Mouse (Mus musculus): ENCODE measurements around the gene Vamp5. TPM values are rescaled to one million over a fixed set of nuclear protein-coding genes. Genes with fewer than 3 reads are reported as not detected.

The Vamp5 gene
- total RNA-seq, 2 experiments from 2014 or later: 97.5 to 102 TPM

DNA sequence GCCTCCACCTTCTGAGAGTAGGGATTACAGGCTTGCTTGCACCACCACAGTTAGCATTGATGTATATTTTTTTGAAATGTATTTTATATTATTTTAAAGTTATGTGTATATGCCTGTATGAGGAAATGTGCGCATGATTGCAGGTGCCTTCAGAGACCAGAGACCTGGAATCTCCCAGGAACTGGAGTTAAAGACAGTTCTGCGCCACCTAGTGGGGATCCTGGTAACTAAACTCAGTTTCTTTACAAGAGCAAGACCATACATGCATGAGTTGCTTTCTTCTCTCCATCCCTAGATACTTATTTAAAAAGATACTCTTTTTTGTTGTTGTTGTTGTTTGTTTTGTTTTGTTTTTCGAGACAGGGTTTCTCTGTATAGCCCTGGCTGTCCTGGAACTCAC is 29.3 kb upstream of the Vamp5 start:
- Histone ChIP-seq H3K4me3 (no peak overlapping the region), H3K27ac (no peak overlapping the region)
- peak; percentile 64 for DNase-seq
- peak; percentile 70 for TF ChIP-seq CTCF (IDR thresholded peaks at IDR 0.05)
- intact Hi-C loops (cut with DNase I): loop anchor here (5.0 to 10.0 kb wide), 2 partner anchors 127 to 225 kb away; no protein-coding TSS in a partner anchor

DNA sequence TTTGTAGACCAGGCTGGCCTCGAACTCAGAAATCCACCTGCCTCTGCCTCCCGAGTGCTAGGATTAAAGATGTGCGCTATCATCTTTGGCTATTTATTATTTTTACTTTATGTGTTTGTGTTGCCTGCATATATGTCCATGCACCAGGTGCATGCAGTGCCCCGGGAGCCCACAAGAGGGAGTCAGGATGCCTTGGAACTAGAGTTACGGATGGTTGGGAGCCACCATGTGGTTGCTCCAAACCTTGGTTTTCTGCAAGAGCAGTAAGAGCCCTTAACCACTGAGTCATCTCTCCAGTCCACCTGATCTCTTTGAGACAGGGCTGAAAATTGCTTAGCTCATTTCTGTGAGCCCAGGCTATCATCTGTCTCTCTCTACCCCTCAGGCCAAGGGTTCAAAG is 26.9 kb upstream of the Vamp5 start:
- peak; percentile 85 for DNase-seq
- TF ChIP-seq CTCF (IDR thresholded peaks at IDR 0.05): peak; percentile 87
- no peak overlapping the region for H3K4me3 ChIP-seq
- intact Hi-C loops (cut with DNase I): loop anchor here (5.0 to 10.0 kb wide), 2 partner anchors 125 to 222 kb away; no protein-coding TSS in a partner anchor
- no peak overlapping the region for H3K27ac ChIP-seq

DNA sequence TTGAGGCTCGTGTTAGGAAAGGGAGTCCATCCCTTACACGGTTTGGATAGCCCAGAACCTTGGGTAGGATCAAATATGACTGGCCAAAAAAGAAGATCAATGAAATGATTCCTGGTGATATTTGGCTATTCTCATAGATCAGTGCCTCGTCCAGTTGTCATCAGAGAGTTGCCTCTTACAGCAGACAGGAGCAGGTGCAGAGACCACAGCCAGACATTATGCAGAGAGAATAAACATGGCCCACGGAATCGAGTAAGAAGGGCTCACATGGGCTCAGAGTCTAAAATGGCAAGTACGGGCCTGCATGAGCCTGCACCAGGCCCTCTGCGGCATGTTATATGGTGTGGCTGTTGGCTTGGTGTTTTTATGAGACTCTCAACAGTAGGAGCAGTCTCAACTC is 25.1 kb upstream of the Vamp5 start:
- TF ChIP-seq CTCF (IDR thresholded peaks at IDR 0.05): no peak
- intact Hi-C loops (cut with DNase I): loop anchor here (5.0 to 10.0 kb wide), 2 partner anchors 123 to 221 kb away; no protein-coding TSS in a partner anchor
- Histone ChIP-seq H3K4me3 (no peak overlapping the region), H3K27ac (no peak overlapping the region)
- no peak for DNase-seq

DNA sequence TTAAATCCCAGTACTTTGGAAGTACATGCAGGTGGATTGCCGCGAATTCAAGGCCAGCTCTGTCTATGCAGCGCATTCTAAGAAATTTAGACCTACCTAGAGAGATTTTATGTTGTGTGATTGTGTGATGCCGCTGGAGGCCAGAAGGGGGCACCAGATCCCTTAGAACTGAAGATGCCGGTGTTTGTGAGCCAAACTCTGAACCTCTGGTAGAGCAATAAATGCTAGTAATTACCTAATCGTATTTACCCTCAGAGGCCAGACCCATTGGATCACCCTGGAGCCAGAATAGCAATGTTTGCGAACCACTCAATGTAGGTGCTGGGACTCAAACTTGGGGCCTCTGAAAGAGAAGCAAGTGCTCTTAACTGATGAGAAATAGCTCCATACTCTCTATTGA is 21.6 kb upstream of the Vamp5 start:
- peak; percentile 93 for TF ChIP-seq CTCF (IDR thresholded peaks at IDR 0.05)
- peak; percentile 81 for DNase-seq
- Histone ChIP-seq H3K4me3 (no peak overlapping the region), H3K27ac (no peak overlapping the region)
- intact Hi-C loops (cut with DNase I): loop anchor here (2.0 to 10.0 kb wide), 2 partner anchors 39 to 217 kb away; no protein-coding TSS in a partner anchor

DNA sequence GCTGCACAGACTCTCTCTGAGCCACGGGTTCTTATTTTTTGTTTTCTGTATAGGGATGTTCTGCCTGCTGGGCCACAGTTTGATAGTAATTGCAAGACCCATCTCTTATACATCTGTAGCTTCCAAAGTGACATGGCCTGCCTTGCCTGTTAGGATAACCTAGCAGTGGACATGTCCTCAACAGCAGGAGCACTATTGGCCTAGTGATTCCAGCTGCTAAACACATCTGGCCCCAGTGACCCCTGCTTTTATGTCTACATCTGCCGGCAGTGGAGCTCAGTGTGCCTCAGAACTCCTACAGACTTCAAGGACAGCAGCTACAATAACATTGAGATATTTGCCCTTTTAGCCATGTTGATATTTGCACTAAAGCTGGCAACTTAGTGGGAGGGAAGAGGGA is 19.7 kb upstream of the Vamp5 start:
- Histone ChIP-seq H3K4me3 (no peak overlapping the region), H3K27ac (no peak overlapping the region)
- no peak for DNase-seq
- no peak for TF ChIP-seq CTCF (IDR thresholded peaks at IDR 0.05)
- intact Hi-C loops (cut with DNase I): loop anchor here (10.0 kb wide), 1 partner anchor 215 kb away; no protein-coding TSS in a partner anchor

DNA sequence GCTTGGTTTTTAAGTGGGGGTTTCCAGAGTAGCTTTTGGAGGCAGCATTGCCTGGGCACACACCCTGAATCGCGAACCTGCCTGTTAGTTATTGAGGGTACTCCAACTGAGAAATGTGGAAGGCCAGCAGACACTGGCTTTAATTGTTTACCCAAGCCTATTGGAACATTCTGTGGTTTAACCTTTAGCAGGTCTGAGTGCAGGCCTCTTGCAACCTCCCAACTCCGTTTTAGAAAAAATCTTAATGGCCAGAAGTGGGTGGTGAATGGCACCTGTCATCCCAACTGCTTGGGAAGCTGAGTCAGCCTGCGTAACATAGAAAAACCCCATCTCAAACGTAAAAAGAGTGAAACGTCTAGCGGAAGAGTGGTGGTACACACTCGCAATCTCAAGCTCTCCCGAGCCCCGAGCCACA is 16.6 kb upstream of the Vamp5 start:
- TF ChIP-seq CTCF (IDR thresholded peaks at IDR 0.05): no peak
- H3K4me3 ChIP-seq: no peak overlapping the region
- H3K27ac ChIP-seq: no peak overlapping the region
- intact Hi-C loops (cut with DNase I): no loop called here
- no peak for DNase-seq

DNA sequence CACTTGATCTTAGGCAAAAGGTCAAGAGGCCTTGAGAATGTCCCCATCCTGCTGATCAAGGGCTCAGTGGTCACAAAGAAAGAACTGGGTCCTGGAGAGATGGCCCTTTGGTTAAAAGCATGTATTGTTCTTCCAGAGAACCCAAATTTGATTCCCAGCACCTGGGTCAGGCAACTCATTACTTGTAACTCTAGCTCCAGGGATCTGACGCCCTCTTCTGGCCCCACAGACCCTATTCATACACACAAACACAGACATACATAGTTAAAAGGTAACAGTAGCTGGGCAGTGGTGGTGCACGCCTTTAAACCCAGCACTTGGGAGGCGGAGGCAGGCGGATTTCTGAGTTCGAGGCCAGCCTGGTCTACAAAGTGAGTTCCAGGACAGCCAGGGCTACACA is 12.1 kb upstream of the Vamp5 start:
- TF ChIP-seq CTCF (IDR thresholded peaks at IDR 0.05): no peak
- Histone ChIP-seq H3K27ac (no peak overlapping the region), H3K4me3 (no peak overlapping the region)
- no peak for DNase-seq
- intact Hi-C loops (cut with DNase I): loop anchor here (5.0 kb wide), 1 partner anchor 110 kb away; no protein-coding TSS in a partner anchor

DNA sequence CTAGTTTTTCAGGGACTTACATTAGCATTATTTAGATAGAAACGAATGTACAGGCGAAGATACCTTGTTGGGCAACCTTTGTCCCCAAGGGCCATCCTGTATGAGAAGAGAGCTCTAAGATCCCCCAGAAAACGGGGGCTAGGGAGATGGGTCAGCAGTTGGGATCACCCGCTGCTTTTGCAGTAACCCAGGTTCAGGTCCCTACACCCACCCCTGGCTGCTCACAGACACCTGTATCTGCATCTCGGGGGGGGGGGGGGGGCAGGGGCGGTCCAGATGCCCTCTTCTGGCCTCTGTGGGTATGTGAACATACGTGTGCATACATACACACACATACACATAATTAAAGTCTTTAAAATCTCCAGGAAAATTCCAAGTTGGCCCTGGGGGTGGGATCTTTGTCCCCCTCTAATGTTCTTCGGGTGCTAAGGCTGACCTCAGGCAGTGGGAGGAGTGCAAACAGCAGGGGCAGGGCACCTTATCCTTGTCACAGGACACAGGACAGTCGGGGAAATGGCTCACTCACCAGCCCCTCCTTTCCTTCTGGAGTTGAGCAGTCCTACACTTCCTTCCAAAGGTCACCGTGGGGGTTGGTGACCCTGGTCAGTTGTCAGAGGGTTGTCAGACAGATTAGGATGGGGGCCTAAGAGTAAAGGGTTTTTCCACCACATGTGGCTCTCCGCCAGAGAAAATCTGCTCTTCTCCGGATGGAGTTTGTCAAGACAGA is 10.7 kb upstream of the Vamp5 start:
- intact Hi-C loops (cut with DNase I): loop anchor here (5.0 kb wide), 1 partner anchor 109 kb away; no protein-coding TSS in a partner anchor
- Histone ChIP-seq H3K4me3 (peak overlapping the region; percentile 70), H3K27ac (peak overlapping the region; percentile 98)
- peak; percentile 48 for DNase-seq
- TF ChIP-seq CTCF (IDR thresholded peaks at IDR 0.05): no peak

DNA sequence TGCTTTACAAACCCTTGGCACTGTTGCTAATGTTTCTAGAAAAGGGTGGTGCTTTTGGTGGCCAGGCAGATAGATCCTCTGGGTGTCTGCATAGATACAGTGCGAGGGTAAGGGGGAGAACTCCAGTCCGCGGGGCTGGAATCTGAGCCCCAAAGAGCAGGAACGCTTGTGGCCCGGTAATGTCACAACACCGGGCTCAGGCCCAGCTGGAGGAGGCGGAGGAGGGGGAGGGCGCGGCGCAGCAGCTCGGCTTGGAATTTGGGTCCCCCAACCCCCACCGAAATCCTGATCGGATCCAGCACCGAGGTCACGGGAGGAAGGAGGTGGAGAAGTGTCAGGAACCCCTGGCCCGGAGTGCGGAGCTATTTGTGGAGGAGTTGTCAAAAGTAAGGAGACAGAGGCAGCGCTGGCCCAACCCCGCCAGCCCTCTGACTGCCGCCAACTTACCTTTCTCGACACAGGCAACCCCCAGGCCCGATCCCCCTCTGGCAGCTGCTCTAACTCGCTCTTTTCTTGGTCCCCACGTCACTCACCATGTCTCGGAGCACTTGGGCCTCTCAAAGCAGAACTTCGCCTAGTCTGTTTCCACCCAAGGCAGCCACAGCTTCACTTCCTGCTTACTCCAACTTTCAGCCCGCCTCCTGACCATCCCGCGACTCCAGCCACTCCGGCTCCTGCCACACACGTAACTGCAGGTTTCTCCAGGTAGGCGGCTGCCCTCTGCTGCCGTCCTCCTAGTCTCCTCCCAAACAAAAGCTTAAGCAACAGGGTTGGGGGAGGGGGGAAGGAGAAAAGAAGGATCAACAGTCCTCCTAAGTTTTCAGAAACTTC is 9.9 kb upstream of the Vamp5 start, which contains the start of gene Vamp8:
Gene Vamp8 (minus strand): TSS at position 763 of the 831 bp plus-strand sequence.
- H3K4me3 ChIP-seq: peak within 1 kb of the TSS; percentile 70
- H3K27ac ChIP-seq: peak within 1 kb of the TSS; percentile 98
- peak; percentile 96 for DNase-seq
- intact Hi-C loops (cut with DNase I): loop anchor here (5.0 kb wide), 1 partner anchor 108 kb away; no protein-coding TSS in a partner anchor
- peak; percentile 12; the same call in 1 of the 2 replicates for TF ChIP-seq CTCF (IDR thresholded peaks at IDR 0.05)

DNA sequence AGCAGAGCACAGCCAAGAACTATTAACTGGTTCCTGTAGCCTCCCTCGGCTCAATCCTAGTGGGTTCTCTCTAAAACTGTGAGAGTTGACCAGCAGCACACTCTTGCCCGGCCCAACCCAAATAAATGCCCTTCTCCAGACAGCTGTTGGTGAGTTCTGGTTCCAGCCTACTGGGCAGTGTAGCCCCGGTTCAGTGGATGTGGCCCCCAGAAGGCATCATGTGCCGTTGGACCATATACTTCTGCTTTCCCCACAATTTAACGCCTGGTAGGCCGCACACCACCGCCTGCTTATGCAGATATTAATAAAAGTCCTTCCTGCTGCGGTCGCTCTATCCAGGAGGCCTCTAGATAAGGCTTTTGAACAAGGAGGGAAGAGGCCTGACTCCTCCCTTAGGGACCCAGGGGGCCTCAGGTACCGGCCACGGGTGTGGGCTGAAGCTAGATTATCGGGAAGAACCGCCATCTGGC is 9.2 kb upstream of the Vamp5 start:
- Histone ChIP-seq H3K4me3 (peak overlapping the region; percentile 70), H3K27ac (peak overlapping the region; percentile 98)
- intact Hi-C loops (cut with DNase I): no loop called here
- DNase-seq: no peak
- TF ChIP-seq CTCF (IDR thresholded peaks at IDR 0.05): no peak

DNA sequence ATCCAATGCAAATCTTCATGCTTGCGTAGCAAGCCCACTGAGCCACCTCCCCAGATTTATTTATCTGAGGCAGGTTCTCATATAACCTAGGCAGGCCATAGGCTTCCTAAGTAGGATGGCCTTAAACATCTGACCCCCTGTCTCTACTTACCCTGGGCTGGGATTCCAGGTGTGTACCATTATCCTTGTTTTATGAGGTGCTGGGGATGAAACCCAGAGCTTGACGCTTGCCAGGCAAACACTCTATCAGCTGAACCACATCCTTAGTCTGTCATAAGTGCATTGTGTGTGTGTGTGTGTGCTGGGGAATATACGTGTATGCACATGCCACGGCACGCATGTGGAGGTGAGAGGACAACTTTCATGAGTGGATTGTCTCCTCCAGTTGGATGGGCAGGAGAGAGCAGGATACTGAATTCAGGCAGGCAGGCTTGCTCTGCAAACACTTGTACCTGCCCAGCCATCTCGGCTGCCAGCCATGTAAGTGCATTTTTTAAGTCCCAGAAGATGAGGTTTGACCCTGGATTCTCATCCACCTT is 8.6 kb upstream of the Vamp5 start:
- TF ChIP-seq CTCF (IDR thresholded peaks at IDR 0.05): no peak
- no peak for DNase-seq
- intact Hi-C loops (cut with DNase I): no loop called here
- Histone ChIP-seq H3K27ac (peak overlapping the region; percentile 98), H3K4me3 (peak overlapping the region; percentile 70)

DNA sequence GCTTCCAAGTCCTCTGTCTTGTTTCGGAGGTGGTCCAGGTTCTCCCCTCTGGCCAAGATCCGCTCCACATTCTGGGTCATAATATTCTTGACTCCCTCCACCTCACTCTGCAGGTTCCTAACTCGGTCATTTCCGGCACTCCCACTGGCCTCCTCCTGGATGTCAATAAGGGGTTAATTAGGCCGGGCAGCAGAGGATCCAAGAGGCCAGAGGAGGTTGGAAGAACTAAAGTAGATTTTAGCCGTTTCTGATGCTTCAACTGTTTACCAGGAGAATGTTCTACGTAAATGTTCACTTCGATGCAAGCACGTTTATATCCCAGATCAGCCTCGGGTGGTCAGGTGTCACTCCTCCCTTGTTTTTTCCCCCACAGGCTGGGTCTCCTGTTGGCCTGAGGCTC is 8.0 kb upstream of the Vamp5 start:
- no peak for TF ChIP-seq CTCF (IDR thresholded peaks at IDR 0.05)
- DNase-seq: no peak
- H3K4me3 ChIP-seq: peak overlapping the region; percentile 70; the same call in 1 of the 2 replicates
- intact Hi-C loops (cut with DNase I): no loop called here
- H3K27ac ChIP-seq: peak overlapping the region; percentile 98

Measured in gastrocnemius, adult 2 months (tissue).